Mouse (Mus musculus) Patski (cell line): ENCODE measurements at regions not wholly inside any gene's neighbourhood (a gene's known extent, or its start where the extent isn't known, plus 50 kb on each side); places are given as distances from the start of the nearest gene placed in this dataset.
"Not testable (repeated sequence)": the region's sequence is repeated elsewhere in the genome, so short reads cannot be mapped to it uniquely, and the experiment has no call there.

ENCODE experiments used
- ATAC-seq: fragments of 100-300 bp; one replicate; pipeline ENCODE4 v1.8.0; 2021
- CTCF ChIA-PET: fragments of 350-600 bp; sonication (Branson Sonifier 250); formaldehyde crosslinking; loops from one replicate; lab custom pipeline; 2022; ENCODE audit warnings: inconsistent platforms; lab: Charles Lee
- POLR2A ChIA-PET: fragments of 350-600 bp; sonication (Branson Sonifier 250); formaldehyde crosslinking; loops from one replicate; lab custom pipeline; 2022; ENCODE audit warnings: antibody characterized with exemption, inconsistent platforms; lab: Charles Lee
- DNase-seq: peaks from one replicate; pipeline ENCODE4 v3.0.0-alpha.2; 2011; ENCODE audit warnings: low read depth, low spot score
- H3K27me3 ChIP-seq: fragments of 371-371 bp; one replicate; pipeline ENCODE4 v1.5.1; 2021
- CTCF ChIP-seq: fragments of 100-300 bp; IDR thresholded peaks from one replicate; pipeline ENCODE4 v1.5.1; 2021
- in situ Hi-C: fragments of 300-500 bp; cut with MboI; formaldehyde crosslinking; loops from 3 replicates; pipeline ENCODE4 v1.11.1; 2018; ENCODE audit warnings: low pct_unique_long_range_greater_than_20kb, mixed read lengths

- no peaks in the 10 kb centered on the region for H3K27me3 ChIP-seq
- no peak for DNase-seq
- ChIA-PET CTCF (interaction anchor here (0.9 kb wide), 1 partner anchor 12 kb away, joined by 3 read pairs; no protein-coding TSS in a partner anchor), POLR2A (no interaction called here)
- no peak for TF ChIP-seq CTCF
- in situ Hi-C loops = no loop called here
- no peak for ATAC-seq
These were observed 174.6 kb downstream of the Wdr11 start for GRCm38 (mm10) chr7:129766087-129766834.

DNA sequence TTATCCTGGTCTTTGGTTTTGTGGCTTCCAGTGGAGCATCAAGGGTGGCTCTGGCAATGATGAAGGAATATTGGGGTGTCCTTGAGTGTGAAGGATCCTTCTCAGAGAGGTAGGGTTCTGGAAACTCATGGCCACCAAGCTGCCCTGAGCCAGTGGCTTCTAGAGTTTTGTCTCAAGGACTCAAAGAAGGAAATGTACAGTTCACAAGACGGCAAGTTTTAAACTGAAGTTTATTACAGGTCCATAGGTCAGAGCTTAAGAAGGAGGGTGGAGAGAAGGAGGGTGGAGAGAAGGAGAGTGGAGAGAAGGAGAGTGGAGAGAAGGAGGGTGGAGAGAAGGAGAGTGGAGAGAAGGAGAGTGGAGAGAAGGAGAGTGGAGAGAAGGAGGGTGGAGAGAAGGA is 178.0 kb downstream of the Wdr11 start:
- DNase-seq, in situ Hi-C loops, H3K27me3 ChIP-seq, ATAC-seq: not testable (repeated sequence)
- ChIA-PET CTCF (interaction anchor here (0.9 kb wide), 1 partner anchor 11 kb away, joined by 3 read pairs; no protein-coding TSS in a partner anchor), POLR2A (interaction anchor here (0.6 kb wide), 1 partner anchor 144 kb away, joined by 3 read pairs; no protein-coding TSS in a partner anchor)

- no peak for TF ChIP-seq CTCF
- no peaks in the 10 kb centered on the region for H3K27me3 ChIP-seq
- in situ Hi-C loops = no loop called here
- CTCF ChIA-PET = no interaction called here
- no peak for DNase-seq
- POLR2A ChIA-PET = no interaction called here
- no peak for ATAC-seq
These were observed 180.2 kb downstream of the Wdr11 start for GRCm38 (mm10) chr7:129771876-129772275.

GRCm38 (mm10) chr7:129772540-129773331 is 181.1 kb downstream of the Wdr11 start:
- ChIA-PET CTCF (interaction anchor here (1.2 to 1.6 kb wide), 2 partner anchors 8 to 500 kb away, joined by 3 to 4 read pairs; no protein-coding TSS in a partner anchor), POLR2A (interaction anchor here (0.5 to 0.7 kb wide), 3 partner anchors 9 to 274 kb away, joined by 3 to 4 read pairs (median 3); no protein-coding TSS in a partner anchor)
- ATAC-seq (no peak), DNase-seq (no peak)
- no peak for TF ChIP-seq CTCF
- in situ Hi-C loops = no loop called here
- H3K27me3 ChIP-seq = no peaks in the 10 kb centered on the region

GRCm38 (mm10) chr7:129774261-129774861 is 182.7 kb downstream of the Wdr11 start:
- in situ Hi-C loops = no loop called here
- CTCF ChIA-PET = interaction anchor here (1.2 to 1.3 kb wide), 2 partner anchors 16 to 120 kb away, joined by 3 to 4 read pairs; no protein-coding TSS in a partner anchor
- TF ChIP-seq CTCF = no peak
- POLR2A ChIA-PET = no interaction called here
- DNase-seq (peak; percentile 79), ATAC-seq (no peak)
- no peaks in the 10 kb centered on the region for H3K27me3 ChIP-seq

- ChIA-PET POLR2A (no interaction called here), CTCF (interaction anchor here (1.2 to 1.3 kb wide), 3 partner anchors 13 to 121 kb away, joined by 3 to 4 read pairs (median 4); no protein-coding TSS in a partner anchor)
- no peak for DNase-seq
- ATAC-seq = no peak
- TF ChIP-seq CTCF = no peak
- no peaks in the 10 kb centered on the region for H3K27me3 ChIP-seq
- in situ Hi-C loops = loop anchor here (5.0 kb wide), 1 partner anchor 487 kb away; no protein-coding TSS in a partner anchor
These were observed 183.5 kb downstream of the Wdr11 start for GRCm38 (mm10) chr7:129775189-129775588.

- no peak for ATAC-seq
- in situ Hi-C loops = loop anchor here (5.0 kb wide), 1 partner anchor 483 kb away; no protein-coding TSS in a partner anchor
- CTCF ChIA-PET = interaction anchor here (1.3 kb wide), 1 partner anchor 122 kb away, joined by 3 read pairs; no protein-coding TSS in a partner anchor
- no peak for DNase-seq
- POLR2A ChIA-PET = no interaction called here
- no peak for TF ChIP-seq CTCF
- no peaks in the 10 kb centered on the region for H3K27me3 ChIP-seq
These were observed 187.3 kb downstream of the Wdr11 start for GRCm38 (mm10) chr7:129778842-129779421.

DNA sequence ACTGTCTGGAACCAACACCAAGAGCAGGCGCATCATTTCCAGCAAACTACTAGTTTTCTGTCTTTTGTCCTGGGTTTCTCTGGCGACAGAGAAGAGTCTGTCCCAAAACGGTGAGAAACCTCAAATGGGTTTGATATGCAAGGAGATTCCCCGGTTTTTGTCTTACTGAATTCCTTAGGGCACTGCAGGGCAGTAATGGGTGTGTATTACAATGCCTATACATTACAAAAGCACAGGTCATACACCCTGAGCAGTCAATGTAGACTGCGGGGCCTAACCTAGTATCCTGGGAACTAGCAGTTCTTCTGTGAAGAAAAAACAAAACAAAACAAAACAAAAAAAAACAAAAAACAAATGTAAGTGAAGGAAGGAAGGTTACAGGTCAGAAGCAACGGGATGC is 188.3 kb downstream of the Wdr11 start:
- ATAC-seq (no peak), DNase-seq (no peak)
- POLR2A ChIA-PET = no interaction called here
- CTCF ChIA-PET = no interaction called here
- in situ Hi-C loops = loop anchor here (5.0 kb wide), 1 partner anchor 482 kb away; no protein-coding TSS in a partner anchor
- TF ChIP-seq CTCF = no peak
- H3K27me3 ChIP-seq = no peaks in the 10 kb centered on the region

DNA sequence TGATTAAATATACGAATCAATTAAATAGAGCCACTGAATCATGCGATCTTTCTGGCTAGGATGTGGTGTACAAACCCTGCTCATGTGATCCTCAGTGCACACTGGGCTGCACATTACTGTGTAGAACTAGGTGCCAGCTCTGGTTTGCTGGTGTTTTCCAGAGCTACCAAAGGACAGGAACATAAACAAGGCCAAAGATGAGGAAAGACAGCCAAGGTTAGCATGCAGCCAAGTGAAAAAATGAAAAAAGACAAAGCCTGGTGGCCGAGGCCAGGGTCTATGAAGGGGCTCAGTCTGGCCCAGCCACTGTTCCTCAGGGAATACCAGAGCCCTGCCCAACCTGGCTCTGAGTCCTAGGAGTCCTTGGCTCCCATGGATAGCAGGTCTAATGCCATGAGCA is 190.1 kb downstream of the Wdr11 start:
- in situ Hi-C loops = no loop called here

GRCm38 (mm10) chr7:129784966-129785365 is 193.3 kb downstream of the Wdr11 start:
- in situ Hi-C loops = no loop called here
- no peaks in the 10 kb centered on the region for H3K27me3 ChIP-seq

More for the DNA sequence above, 190.1 kb downstream of the Wdr11 start:
- TF ChIP-seq CTCF = no peak
- DNase-seq (no peak), ATAC-seq (no peak)
- H3K27me3 ChIP-seq = no peaks in the 10 kb centered on the region
- ChIA-PET POLR2A (no interaction called here), CTCF (interaction anchor here (1.2 to 1.3 kb wide), 2 partner anchors 8 to 25 kb away, joined by 3 to 4 read pairs; no protein-coding TSS in a partner anchor)

More at GRCm38 (mm10) chr7:129784966-129785365, 193.3 kb downstream of the Wdr11 start:
- ChIA-PET POLR2A (no interaction called here), CTCF (no interaction called here)
- no peak for ATAC-seq
- TF ChIP-seq CTCF = no peak
- no peak for DNase-seq
